Mouse (Mus musculus) forebrain, embryonic 15.5 days (tissue): ENCODE measurements around the gene Mdfi. TPM values are rescaled to one million over a fixed set of nuclear protein-coding genes. Genes with fewer than 3 reads are reported as not detected.

Experiments used
- ATAC-seq: fragments of 200-750 bp; cut with Nextera tagmentation; replicated peaks from 2 replicates; pipeline ENCODE4 v1.8.0; 2017; ENCODE audit warnings: mild to moderate bottlenecking, moderate TSS enrichment, moderate library complexity
- H3K27ac ChIP-seq: fragments of 300-500 bp; sonication (generic); replicated peaks from 2 replicates; pipeline ENCODE4 v1.5.1; 2015; ENCODE audit warnings: mild to moderate bottlenecking, inconsistent platforms
- H3K27me3 ChIP-seq: fragments of 300-500 bp; sonication (generic); 2 replicates; pipeline ENCODE4 v1.6.1; 2015; ENCODE audit warnings: inconsistent platforms
- H3K36me3 ChIP-seq: fragments of 300-500 bp; sonication (generic); 2 replicates; pipeline ENCODE4 v1.6.1; 2015; ENCODE audit warnings: mild to moderate bottlenecking, inconsistent platforms
- H3K4me1 ChIP-seq: fragments of 300-500 bp; sonication (generic); 2 replicates; pipeline ENCODE4 v1.6.1; 2015; ENCODE audit warnings: inconsistent platforms
- H3K4me2 ChIP-seq: fragments of 300-500 bp; sonication (generic); replicated peaks from 2 replicates; pipeline ENCODE4 v1.6.1; 2015; ENCODE audit warnings: mild to moderate bottlenecking, inconsistent platforms
- H3K4me3 ChIP-seq: fragments of 300-500 bp; sonication (generic); 2 replicates; pipeline ENCODE4 v1.5.1; 2015; ENCODE audit warnings: mild to moderate bottlenecking, inconsistent platforms
- H3K9ac ChIP-seq: fragments of 300-500 bp; sonication (generic); replicated peaks from 2 replicates; pipeline ENCODE4 v1.6.1; 2015; ENCODE audit warnings: mild to moderate bottlenecking, inconsistent platforms
- H3K9me3 ChIP-seq: fragments of 300-500 bp; sonication (generic); 2 replicates; pipeline ENCODE4 v1.6.1; 2016; ENCODE audit warnings: inconsistent platforms
- WGBS: fragments of 180-500 bp; shearing (Covaris S2); methylation state at CpG from one replicate; pipeline ENCODE4 v1.1.7; 2015; ENCODE audit warnings: mixed read lengths; 5-methylcytosine and 5-hydroxymethylcytosine counted together
- polyA plus RNA-seq: library from polyadenylated mRNA; unstranded; fragments of >200 nt; fragmentation: Nextera tagmentation; extraction: Ambion mirVana; gene quantifications from 2 replicates; pipeline ENCODE4 v1.2.1, GENCODE M21; 2015

Gene Mdfi
- polyA plus RNA-seq, 1 experiment from 2014 or later = 2.5 TPM

DNA sequence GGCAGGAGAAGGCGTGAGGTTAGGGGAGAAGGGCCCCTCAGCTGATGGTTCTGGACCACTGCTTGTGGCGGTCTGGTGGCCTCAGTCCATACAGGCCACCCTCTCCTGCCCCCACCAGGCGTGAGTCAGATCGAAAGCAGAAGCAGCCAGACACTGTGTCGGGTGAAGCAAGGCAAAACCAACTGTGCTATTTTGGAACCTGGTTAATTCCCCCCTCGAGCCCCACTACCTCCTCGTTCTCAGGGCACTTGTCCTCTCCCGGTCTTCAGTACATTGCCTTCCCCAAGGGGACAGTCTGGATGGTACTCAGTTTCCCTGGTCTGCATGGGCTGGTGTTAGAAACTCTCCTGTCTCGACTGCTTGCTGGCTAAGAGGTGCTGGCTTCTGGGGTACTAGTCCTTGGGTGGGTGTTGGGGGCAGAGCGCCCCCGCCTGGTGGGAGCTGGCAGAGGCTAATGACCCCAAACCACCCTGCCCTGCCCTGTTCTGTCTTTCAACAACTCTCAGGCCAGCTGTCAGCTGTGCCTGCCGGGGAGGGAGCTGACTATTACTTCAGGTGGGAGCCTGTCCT lies 65.7 kb downstream of the Mdfi start:
- H3K9me3 ChIP-seq = no peaks in the 10 kb centered on the region
- H3K27ac ChIP-seq = no peak overlapping the region
- no peak overlapping the region for H3K9ac ChIP-seq
- 56% methylated on average over 12 of the region's 12 CpGs for WGBS
- ATAC-seq = no peak
- H3K4me3 ChIP-seq = no peak overlapping the region
- H3K36me3 ChIP-seq = no peaks in the 10 kb centered on the region
- no peaks in the 10 kb centered on the region for H3K27me3 ChIP-seq
- H3K4me1 ChIP-seq = no peaks in the 10 kb centered on the region
- H3K4me2 ChIP-seq = no peak overlapping the region

DNA sequence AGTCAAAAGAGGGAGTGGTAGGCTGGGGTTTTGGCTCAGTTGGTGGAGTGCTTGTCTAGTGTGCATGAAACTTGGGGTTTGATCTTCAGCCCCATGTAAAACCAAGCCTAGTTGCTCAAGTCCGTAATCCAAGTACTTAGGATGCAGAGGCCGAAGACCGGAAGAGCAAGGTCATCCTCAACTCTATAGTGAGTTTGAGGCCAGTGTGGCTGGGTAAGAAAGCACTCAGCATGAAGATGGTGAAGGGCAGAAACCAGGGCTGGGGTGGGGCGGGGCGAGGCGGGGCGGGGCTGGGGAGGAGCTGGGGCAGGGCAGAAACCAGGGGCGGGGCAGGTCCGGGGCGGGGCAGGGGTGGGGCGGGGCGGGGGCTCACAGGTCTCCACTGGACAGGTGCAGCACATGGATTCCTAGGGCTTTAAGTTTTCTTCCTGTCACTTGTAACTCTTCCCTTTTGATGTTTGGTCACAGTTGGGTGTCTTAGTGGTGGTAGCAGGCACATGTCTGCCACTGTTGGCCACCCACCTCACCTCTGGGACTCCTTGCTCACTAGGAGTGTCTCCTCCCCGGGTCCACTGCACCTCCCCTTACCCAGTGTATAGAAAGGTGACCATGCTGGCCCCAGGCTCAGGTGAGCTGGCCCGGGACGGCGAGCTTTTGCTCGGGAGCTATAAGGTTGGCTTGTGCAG lies 66.9 kb downstream of the Mdfi start:
- H3K27me3 ChIP-seq = no peaks in the 10 kb centered on the region
- no peak overlapping the region for H3K4me2 ChIP-seq
- peaks cover 10% of the 10 kb centered on the region for H3K4me1 ChIP-seq
- H3K9ac ChIP-seq = no peak overlapping the region
- ATAC-seq = no peak
- no peak overlapping the region for H3K27ac ChIP-seq
- no peaks in the 10 kb centered on the region for H3K36me3 ChIP-seq
- WGBS = 43% methylated on average over 17 of the region's 17 CpGs
- no peaks in the 10 kb centered on the region for H3K9me3 ChIP-seq
- H3K4me3 ChIP-seq = no peak overlapping the region

DNA sequence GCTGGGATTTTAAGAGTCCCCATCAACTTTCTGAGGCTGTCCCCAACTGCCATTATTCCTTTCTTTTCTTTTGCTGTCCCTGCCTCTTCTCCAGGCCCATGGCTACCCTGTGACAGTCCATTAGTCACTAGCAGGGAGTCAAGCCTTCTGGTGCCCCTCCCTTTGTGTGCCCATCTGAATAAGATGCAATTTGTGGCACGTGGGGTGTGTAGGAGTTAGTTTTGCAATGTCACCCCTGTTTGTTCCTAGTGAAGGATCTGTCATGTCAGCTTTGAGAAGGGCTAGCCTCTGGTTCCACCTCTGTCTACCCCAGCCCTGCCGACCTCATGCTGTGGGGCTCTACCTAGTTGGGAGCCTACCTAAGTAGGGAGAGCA lies 67.4 kb downstream of the Mdfi start:
- Histone ChIP-seq H3K9ac (no peak overlapping the region), H3K4me1 (peaks cover 13% of the 10 kb centered on the region), H3K9me3 (no peaks in the 10 kb centered on the region), H3K4me2 (no peak overlapping the region), H3K27ac (no peak overlapping the region), H3K27me3 (no peaks in the 10 kb centered on the region), H3K4me3 (no peak overlapping the region), H3K36me3 (no peaks in the 10 kb centered on the region)
- 72% methylated on average over 2 of the region's 2 CpGs for WGBS
- no peak for ATAC-seq

DNA sequence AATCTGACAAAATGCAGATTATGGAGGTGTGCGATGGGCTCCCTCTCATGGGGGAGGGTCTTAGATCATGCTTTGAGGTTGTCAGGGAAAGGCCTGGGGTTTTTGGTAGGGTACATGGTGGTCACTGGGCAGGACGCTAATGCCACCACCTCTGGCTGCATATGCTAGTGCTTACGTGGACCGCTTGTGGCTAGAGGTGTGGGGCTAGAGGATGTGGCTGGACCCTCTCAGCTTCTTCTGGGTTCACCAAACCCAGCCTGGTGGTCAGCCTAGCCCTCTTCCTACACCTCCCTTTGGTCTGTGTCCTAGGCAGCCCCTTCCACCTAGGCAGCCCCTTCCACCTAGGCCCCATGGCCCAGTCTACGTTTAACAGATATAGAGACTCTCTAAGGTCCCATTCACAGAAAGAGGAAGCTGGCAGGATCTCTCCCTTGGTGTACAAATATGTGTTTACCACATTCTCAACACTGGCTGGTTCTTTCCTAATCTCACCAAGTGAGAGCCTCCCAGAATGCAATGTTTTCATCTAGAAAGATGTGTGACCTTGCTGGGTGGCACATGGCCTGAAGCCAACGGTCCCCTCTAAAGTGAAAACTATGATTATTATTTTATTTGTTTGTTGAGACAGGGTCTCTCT lies 68.0 kb downstream of the Mdfi start:
- no peak overlapping the region for H3K9ac ChIP-seq
- no peaks in the 10 kb centered on the region for H3K27me3 ChIP-seq
- H3K4me2 ChIP-seq = no peak overlapping the region
- H3K9me3 ChIP-seq = no peaks in the 10 kb centered on the region
- H3K27ac ChIP-seq = no peak overlapping the region
- no peak for ATAC-seq
- no peaks in the 10 kb centered on the region for H3K36me3 ChIP-seq
- peaks cover 13% of the 10 kb centered on the region for H3K4me1 ChIP-seq
- WGBS = 91% methylated on average over 6 of the region's 6 CpGs
- H3K4me3 ChIP-seq = no peak overlapping the region

DNA sequence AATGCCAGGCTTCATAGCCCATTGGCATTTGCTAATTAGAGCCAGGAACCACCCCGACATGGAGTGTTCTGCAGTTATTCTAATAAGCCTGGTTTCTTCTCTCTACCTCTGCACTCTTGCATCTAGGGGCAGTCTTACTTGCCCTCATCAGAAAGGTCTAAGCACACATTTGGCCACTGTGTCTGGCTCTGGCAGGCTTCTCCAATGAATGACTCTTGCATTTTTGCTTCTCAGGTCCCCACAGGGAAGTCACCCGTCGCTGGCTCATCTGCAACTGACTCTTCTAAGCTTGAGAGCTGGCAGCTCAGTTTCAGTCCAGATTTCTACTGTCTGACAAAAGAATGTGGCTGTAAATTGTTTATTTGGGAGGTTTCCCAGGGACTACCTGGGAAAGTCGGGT lies 68.5 kb downstream of the Mdfi start:
- no peaks in the 10 kb centered on the region for H3K27me3 ChIP-seq
- H3K4me2 ChIP-seq = no peak overlapping the region
- no peak overlapping the region for H3K9ac ChIP-seq
- 81% methylated on average over 4 of the region's 4 CpGs for WGBS
- no peak overlapping the region for H3K4me3 ChIP-seq
- H3K9me3 ChIP-seq = no peaks in the 10 kb centered on the region
- no peak overlapping the region for H3K27ac ChIP-seq
- no peaks in the 10 kb centered on the region for H3K36me3 ChIP-seq
- ATAC-seq = no peak
- H3K4me1 ChIP-seq = peaks cover 13% of the 10 kb centered on the region

Other genes with a start within 250 kb of the Mdfi start
- gene Bysl, start 223.2 kb downstream of the Mdfi start, polyA plus RNA-seq = 32.5 and 33.8 TPM in 2 replicates
- gene Med20, start 223.1 kb downstream of the Mdfi start, polyA plus RNA-seq = 45.5 and 50.2 TPM in 2 replicates
- gene Gm20517, start 223.1 kb downstream of the Mdfi start, polyA plus RNA-seq = 2.2 and 3.0 TPM in 2 replicates
- 10.7 and 11.1 TPM in 2 replicates for gene Usp49, start 204.0 kb downstream of the Mdfi start, polyA plus RNA-seq
- 258 and 266 TPM in 2 replicates for gene Tomm6, start 146.3 kb downstream of the Mdfi start, polyA plus RNA-seq
- gene Frs3, start 145.7 kb downstream of the Mdfi start, polyA plus RNA-seq = 18.0 and 23.2 TPM in 2 replicates
- 0.33 and 0.73 TPM in 2 replicates for gene Gm21981, start 140.2 kb downstream of the Mdfi start, polyA plus RNA-seq
- 0.88 and 0.97 TPM in 2 replicates for gene Prickle4, start 140.0 kb downstream of the Mdfi start, polyA plus RNA-seq
- gene Pgc, start 107.8 kb downstream of the Mdfi start, polyA plus RNA-seq = not detected in 2 replicates
- gene Tfeb, start 97.7 kb downstream of the Mdfi start, polyA plus RNA-seq = 2.0 and 2.3 TPM in 2 replicates
- gene Foxp4, start 90.0 kb upstream of the Mdfi start, polyA plus RNA-seq = 33.2 and 37.3 TPM in 2 replicates
- gene 1700122O11Rik, start 203.6 kb upstream of the Mdfi start, polyA plus RNA-seq = not detected in 2 replicates